Comparison of ENCODE assay signal across 28 mouse cellular contexts in the genomic region with DNA sequence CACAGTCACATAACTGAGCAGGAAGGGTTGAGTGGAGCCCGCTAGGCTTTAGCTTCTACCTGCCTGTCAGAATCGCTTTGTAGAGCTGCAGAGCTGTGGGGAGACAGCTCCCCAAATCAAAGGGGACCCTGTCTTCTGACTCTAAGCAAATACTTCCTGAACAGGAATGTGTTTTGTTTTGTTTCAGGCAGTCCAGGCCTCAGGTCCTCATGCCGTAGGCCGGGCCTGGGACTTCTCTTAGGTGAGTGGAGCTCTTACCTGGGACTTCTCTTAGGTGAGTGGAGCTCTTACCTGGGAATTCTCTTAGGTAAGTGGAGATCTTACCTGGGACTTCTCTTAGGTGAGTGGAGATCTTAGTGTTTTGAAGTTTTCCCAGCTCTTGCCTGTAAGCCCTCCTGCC.
"Had no signal": no experiment of that assay in that cellular context is flagged by ENCODE, and none has a peak within 500 bp of the region (broad histone marks: within the 10 kb centered on the region; RNA-seq: fewer than 3 reads in every experiment).

No protein-coding gene starts in this region.

- H3K9ac ChIP-seq: embryonic facial prominence, embryonic 12.5 days; embryonic facial prominence, embryonic 13.5 days; embryonic facial prominence, embryonic 15.5 days; forebrain, embryonic 12.5 days; forebrain, embryonic 13.5 days; forebrain, embryonic 15.5 days; forebrain, postnatal 0 days had no signal

- H3K4me2 ChIP-seq: embryonic facial prominence, embryonic 12.5 days; embryonic facial prominence, embryonic 13.5 days; embryonic facial prominence, embryonic 15.5 days; forebrain, embryonic 12.5 days; forebrain, embryonic 13.5 days; forebrain, embryonic 15.5 days had no signal

- H3K4me3 ChIP-seq: embryonic facial prominence, embryonic 10.5 days; embryonic facial prominence, embryonic 12.5 days; embryonic facial prominence, embryonic 13.5 days; embryonic facial prominence, embryonic 15.5 days; erythroblast, embryonic 14.5 days; forebrain, embryonic 10.5 days; forebrain, embryonic 12.5 days; forebrain, embryonic 13.5 days; forebrain, embryonic 15.5 days; gastrocnemius, adult 2 months; heart, adult 2 months had no signal

- H3K36me3 ChIP-seq: embryonic facial prominence, embryonic 10.5 days; embryonic facial prominence, embryonic 12.5 days; embryonic facial prominence, embryonic 13.5 days; embryonic facial prominence, embryonic 15.5 days; forebrain, embryonic 10.5 days; forebrain, embryonic 12.5 days; forebrain, embryonic 15.5 days had no signal

- ATAC-seq: forebrain, embryonic 13.5 days; forebrain, embryonic 14.5 days; forebrain, embryonic 15.5 days; forebrain, embryonic 16.5 days; forebrain, postnatal 0 days had no signal

- DNase-seq: cerebellum, adult 2 months; cerebellum, adult 8-10 months; cerebellum, adult 9-10 months; cerebellum, adult 9-11 months; cerebellum, postnatal 10 days; cerebellum, postnatal 14 days; cerebellum, postnatal 25 days; cerebellum, postnatal 36 days; embryo, embryonic 11 days; forebrain, postnatal 0 days; gastrocnemius, adult 2 months; gastrocnemius, postnatal 10 days; gastrocnemius, postnatal 14 days; gastrocnemius, postnatal 25 days; gastrocnemius, postnatal 36 days; heart, adult 18-20 months; heart, adult 2 months had no signal

- H3K9me3 ChIP-seq: embryonic facial prominence, embryonic 10.5 days; embryonic facial prominence, embryonic 12.5 days; embryonic facial prominence, embryonic 13.5 days; embryonic facial prominence, embryonic 15.5 days; forebrain, embryonic 10.5 days; forebrain, embryonic 12.5 days; forebrain, embryonic 13.5 days; forebrain, embryonic 15.5 days had no signal

- H3K27me3 ChIP-seq: embryonic facial prominence, embryonic 12.5 days; embryonic facial prominence, embryonic 13.5 days; embryonic facial prominence, embryonic 15.5 days; forebrain, embryonic 12.5 days; forebrain, embryonic 13.5 days; forebrain, embryonic 15.5 days had no signal

- H3K27ac ChIP-seq: embryonic facial prominence, embryonic 10.5 days; embryonic facial prominence, embryonic 12.5 days; embryonic facial prominence, embryonic 13.5 days; embryonic facial prominence, embryonic 15.5 days; forebrain, embryonic 10.5 days; forebrain, embryonic 12.5 days; forebrain, embryonic 13.5 days; forebrain, embryonic 15.5 days; gastrocnemius, adult 2 months; heart, adult 2 months had no signal

- H3K4me1 ChIP-seq: embryonic facial prominence, embryonic 10.5 days; embryonic facial prominence, embryonic 12.5 days; embryonic facial prominence, embryonic 13.5 days; embryonic facial prominence, embryonic 15.5 days; forebrain, embryonic 13.5 days had no signal
